Mouse (Mus musculus): ENCODE measurements around the gene Xlr3c.
A peak's percentile ranks its signal among the peaks of the same experiment; 100 is the strongest.
"Not testable (repeated sequence)": the region's sequence is repeated elsewhere in the genome, so short reads cannot be mapped to it uniquely, and the experiment has no call there.

The Xlr3c gene

DNA sequence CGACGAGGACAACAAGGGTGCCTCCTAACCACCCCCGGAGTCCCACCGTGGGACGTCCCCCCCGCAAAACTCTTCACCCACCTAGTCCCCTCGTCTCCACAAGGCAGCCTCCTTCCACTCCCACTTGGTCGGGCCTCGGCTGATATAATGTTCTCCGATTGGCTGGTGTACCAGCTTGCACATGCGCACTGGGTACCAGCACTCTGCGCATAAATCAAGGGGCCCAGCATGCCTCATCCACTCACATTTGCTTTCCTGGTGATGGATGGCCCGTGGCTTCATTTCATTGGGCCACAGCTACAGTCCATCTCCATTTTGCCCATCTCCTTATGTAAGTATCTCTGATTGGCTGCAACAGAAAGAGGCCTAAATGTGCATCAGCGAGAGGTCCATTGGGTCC lies at the start of gene Xlr3c:
TSS of gene Xlr3c (minus strand) at position 121 of the 400 bp plus-strand sequence.
- DNase-seq (ENCODE audit: low spot score): peak; percentile 57

- no peak for DNase-seq (ENCODE audit: low spot score)
These were observed 47.3 kb upstream of the Xlr3c start for GRCm38 (mm10) chrX:73312522-73312921.

DNA sequence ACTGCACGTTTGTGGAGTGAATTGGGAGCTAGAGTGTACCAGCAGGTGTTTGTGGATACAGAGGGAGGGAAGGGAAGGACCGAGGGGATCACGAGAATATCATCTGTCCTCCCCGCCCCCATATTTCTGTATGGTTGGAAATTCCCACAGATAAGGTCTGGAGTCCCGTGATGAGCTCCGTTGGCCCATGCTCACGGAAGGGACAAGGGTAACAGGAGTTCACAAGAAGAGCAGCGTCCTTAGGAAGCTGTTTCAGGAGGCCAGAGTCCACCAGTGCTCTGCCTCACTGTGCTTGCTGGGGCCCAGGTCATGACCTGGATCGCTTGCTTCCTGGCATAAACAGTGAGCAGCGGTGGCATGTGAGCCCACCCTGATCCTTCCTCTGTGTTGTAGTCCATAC lies 30.6 kb upstream of the Xlr3c start:
- not testable (repeated sequence) for DNase-seq (ENCODE audit: low spot score)

- peak; percentile 55 for DNase-seq (ENCODE audit: low spot score)
These were observed 27.7 kb upstream of the Xlr3c start, which contains the start of the genes Xlr5a and Xlr5c for GRCm38 (mm10) chrX:73292876-73293275. Xlr5a (minus strand) TSS chrX:73292976. Xlr5c (minus strand) TSS chrX:73292976.

- DNase-seq (ENCODE audit: low spot score): not testable (repeated sequence)
These were observed 2.8 kb downstream of the Xlr3c start for GRCm38 (mm10) chrX:73262428-73262827.

GRCm38 (mm10) chrX:73242821-73243325 lies 22.3 kb downstream of the Xlr3c start, which contains the start of gene Xlr4c:
Xlr4c (minus strand) TSS chrX:73243130.
- DNase-seq (ENCODE audit: low spot score): not testable (repeated sequence)

DNA sequence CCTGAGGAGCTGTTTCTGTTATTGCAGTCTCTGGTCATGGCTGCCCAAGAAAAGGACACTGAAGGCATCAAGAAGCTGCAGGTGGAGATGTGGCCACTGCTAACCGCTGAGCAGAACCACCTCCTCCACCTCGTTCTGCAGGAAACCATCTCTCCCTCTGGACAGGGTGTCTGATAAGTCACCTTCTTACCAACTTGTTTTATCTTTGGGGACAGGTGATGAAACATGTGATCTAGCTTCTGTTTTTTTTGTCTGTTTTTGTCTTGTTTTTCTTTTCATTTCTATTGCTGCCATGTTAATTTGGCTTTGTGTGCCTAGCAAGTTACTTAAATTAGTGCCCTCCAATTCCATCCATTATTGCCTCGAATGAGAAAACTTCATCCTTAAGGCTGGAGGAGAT lies 35.9 kb downstream of the Xlr3c start:
- DNase-seq (ENCODE audit: low spot score): no peak

DNA sequence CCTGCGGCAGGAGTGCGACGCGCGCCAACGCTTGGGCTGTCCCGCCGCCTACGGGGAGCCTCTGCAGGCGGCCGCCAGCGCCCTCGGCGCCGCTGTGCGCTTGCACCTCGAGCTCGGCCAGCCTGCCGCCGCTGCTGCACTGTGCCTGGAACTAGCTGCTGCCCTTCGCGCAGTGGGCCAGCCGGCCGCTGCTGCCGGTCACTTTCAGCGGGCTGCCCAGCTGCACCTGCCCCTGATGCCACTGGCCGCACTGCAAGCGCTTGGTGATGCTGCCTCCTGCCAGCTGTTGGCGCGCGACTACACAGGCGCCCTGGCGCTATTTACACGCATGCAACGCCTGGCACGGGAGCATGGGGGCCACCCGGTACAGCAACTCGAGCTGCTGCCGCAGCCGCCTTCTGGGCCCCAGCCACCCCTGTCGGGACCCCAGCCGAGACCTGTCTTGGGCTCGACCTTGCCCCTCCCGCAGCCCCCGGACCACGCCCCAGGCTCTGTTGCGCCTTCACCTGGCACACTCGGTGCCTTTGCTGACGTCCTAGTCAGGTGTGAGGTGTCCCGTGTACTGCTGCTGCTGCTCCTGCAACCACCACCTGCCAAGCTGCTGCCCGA lies 36.5 kb downstream of the Xlr3c start:
- DNase-seq (ENCODE audit: low spot score): peak; percentile 38

GRCm38 (mm10) chrX:73227914-73228605 lies 37.1 kb downstream of the Xlr3c start, which contains the start of gene F8a:
F8a (plus strand) TSS chrX:73228291.
- DNase-seq (ENCODE audit: low spot score): peak; percentile 82

- DNase-seq (ENCODE audit: low spot score): no peak
These were observed 39.8 kb downstream of the Xlr3c start for GRCm38 (mm10) chrX:73225365-73225764.

- not testable (repeated sequence) for DNase-seq (ENCODE audit: low spot score)
These were observed 51.2 kb downstream of the Xlr3c start, which contains the start of gene Xlr4b for GRCm38 (mm10) chrX:73213819-73214564. Xlr4b (plus strand) TSS chrX:73214333.

All from testis, postnatal 14 days (tissue).